Mouse (Mus musculus) spleen, postnatal 14 days (tissue): ENCODE results near the gene Krt87.

Experiments
- DNase-seq, 2 experiments: peaks; one replicate each; pipeline ENCODE4 v3.0.0; 2021 to 2022; ENCODE audit warnings: low spot score in 2 of 2

Krt87 gene

GRCm38 (mm10) chr15:101438555-101438954 is at the start of gene Krt87:
Gene Krt87 (minus strand): TSS chr15:101438804.
- no peak for DNase-seq

DNA sequence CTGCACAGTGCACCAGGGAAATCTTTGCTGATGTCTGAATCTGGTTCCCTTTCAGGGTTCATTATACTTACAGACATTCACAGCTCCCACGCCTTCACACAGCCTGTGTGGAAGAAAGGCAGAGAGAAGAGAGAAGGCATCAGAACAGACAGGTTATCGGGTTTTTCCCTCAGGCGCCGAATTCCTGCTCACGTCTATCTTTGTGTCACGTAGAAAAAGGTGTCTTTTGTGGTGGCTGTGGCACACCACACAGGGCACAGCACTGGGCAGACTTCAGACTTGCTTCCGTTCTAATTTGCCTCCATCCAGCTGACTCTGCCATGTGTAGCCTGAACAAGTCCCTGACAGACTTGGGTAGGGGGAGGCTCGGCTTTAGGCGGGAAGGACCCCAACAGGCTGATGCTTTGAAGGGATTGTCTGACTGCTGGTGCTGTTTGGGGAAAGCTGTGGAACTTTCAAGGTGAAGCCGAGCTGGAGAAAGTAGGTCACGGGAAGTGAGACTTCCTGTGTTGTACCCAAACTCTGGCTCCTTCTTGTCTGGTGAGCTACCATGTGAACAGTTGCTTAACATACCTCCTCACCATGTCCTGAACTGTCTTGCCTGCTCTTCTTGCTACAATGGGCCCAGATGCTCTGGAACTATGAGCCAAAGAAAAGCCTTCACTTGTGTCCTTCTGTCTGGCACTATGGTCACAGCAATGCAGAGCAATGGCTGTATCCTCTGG is 47.5 kb upstream of the Krt87 start:
- DNase-seq, result no peak

GRCm38 (mm10) chr15:101484939-101485338 is 46.3 kb upstream of the Krt87 start:
- DNase-seq, result no peak

GRCm38 (mm10) chr15:101483646-101484045 is 45.0 kb upstream of the Krt87 start:
- no peak for DNase-seq

DNA sequence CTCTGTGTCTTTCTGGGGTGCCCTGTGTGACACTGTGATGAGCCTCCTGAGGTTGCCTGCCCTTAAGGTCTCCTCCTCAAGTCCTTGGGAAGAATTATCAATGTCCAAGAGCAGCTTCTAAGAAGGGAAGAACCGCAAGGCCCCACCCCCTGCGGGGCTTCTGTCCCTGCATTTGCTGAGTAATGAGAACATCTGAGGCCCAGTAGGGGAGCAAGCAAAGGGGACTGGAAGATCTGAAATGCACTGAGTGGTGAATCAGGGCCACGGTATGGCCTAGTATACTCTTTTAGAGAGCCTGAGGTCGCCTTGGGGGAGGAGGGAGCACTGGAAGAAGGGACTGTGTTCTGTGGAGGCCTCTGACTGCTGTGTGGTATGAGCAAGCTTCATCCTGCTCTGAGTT is 43.5 kb upstream of the Krt87 start:
- DNase-seq, result no peak

GRCm38 (mm10) chr15:101479666-101480060 is 41.1 kb upstream of the Krt87 start:
- no peak for DNase-seq

DNA sequence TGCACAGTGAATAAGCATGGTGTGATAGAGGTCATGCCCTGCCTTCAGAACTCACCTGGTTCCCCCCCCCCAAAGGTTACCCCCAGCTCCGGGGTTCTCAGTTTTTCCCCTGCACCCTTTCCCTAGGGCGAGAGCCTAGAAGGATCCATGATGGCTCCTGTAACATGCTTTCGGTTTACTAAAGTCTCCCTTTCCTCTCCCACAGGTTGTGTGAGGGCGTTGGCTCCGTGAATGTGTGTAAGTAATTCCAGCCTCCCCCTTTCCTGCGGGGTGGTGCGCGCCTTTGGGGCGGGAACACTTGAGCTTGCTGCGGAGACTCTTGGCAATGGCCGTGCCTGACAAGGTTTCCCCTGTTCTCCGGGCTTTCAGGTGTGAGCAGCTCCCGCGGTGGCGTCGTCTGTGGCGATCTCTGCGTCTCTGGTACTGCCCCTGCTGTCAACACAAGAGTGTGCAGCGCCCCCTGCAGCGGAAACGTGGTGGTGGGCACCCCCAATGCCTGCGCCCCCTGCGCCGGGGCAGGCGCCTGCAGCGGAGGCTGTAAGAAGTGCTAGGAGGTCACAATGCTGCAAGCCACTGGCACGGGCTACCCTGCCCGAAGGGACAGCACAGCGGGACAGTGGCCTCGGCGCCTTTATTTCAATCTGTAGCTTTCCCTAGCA is 40.5 kb upstream of the Krt87 start:
- peak in 1 of 2 experiments; percentile 17 for DNase-seq

- no peak for DNase-seq
Measured at GRCm38 (mm10) chr15:101472952-101473528, 34.4 kb upstream of the Krt87 start, which contains the start of gene Krt86. Gene Krt86 (plus strand): TSS chr15:101473478.

- DNase-seq, result no peak
Measured at GRCm38 (mm10) chr15:101469093-101469492, 30.5 kb upstream of the Krt87 start.

DNA sequence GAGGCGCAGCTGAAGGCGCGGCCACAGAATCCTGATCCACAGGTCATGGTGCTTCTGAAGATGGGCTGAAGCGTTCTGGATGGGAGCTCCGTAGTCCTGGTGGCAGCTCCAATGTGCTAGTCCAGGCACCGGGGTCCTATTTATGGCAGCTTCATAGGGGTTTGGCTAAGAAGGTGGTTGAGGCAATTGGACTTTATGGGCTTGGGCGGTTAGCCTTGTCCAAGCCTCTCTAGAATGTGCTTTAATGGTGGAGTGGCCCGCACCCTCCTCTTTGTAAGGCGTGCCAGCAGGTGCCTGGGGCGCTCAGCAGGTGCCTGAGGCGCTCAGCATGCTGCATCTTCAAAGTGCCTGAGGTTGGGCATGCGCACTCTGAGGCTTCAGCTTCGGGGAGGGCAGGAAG is 25.0 kb upstream of the Krt87 start, which contains the start of gene Krt81:
Gene Krt81 (minus strand): TSS at position 101 of the 400 bp plus-strand sequence.
- DNase-seq, result no peak

DNA sequence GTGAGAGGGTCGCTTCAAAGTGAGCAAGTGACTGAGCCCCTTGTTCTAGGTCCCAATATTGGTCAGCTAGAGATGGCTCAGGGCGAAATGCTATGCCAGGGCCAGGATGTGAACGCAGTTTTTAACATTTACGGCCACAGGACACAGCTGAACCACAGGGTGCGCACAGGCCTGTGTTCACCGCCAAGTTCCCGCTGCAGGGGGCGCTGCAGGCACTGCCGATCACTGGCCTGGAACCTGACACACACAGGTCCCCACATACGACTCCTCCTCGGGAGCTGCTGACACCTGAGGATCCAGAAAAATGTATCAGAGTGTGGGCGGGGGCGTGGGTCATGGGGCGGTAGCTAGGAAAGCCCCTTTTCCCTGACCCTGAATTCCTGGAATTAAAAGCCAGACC is 20.7 kb upstream of the Krt87 start:
- no peak for DNase-seq

- DNase-seq, result no peak
Measured at GRCm38 (mm10) chr15:101458361-101458930, 19.8 kb upstream of the Krt87 start.

- DNase-seq, result no peak
Measured at GRCm38 (mm10) chr15:101455891-101456290, 17.3 kb upstream of the Krt87 start.

GRCm38 (mm10) chr15:101455292-101455691 is 16.7 kb upstream of the Krt87 start:
- DNase-seq, result no peak

- DNase-seq, result no peak
Measured at GRCm38 (mm10) chr15:101454774-101455173, 16.2 kb upstream of the Krt87 start.

GRCm38 (mm10) chr15:101453093-101453736 is 14.6 kb upstream of the Krt87 start:
- peak in 1 of 2 experiments; percentile 41 for DNase-seq

DNA sequence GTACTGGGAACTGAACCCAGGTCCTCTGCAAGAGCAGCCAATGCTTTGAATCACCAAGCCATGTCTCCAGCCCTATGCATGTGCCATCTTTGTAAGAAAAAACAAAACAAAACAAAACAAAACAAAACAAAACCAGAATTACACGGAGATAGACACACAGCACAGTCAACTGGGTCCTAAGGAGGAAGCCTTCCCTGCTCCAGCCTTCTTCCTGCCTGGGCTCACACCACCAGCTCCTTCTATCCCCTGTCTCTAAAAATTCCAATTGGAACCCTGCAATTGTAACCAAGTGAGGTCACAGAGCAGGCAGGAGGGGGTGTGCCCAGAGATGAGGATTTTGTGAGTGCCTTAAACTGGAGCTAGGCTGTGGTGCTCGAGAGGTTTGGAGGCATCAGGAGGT is 8.8 kb upstream of the Krt87 start, which contains the start of gene Krt88:
Gene Krt88 (plus strand): TSS at position 301 of the 400 bp plus-strand sequence.
- no peak for DNase-seq

GRCm38 (mm10) chr15:101446572-101446971 is 8.0 kb upstream of the Krt87 start:
- no peak for DNase-seq

- no peak for DNase-seq
Measured at GRCm38 (mm10) chr15:101440837-101441236, 2.2 kb upstream of the Krt87 start.

DNA sequence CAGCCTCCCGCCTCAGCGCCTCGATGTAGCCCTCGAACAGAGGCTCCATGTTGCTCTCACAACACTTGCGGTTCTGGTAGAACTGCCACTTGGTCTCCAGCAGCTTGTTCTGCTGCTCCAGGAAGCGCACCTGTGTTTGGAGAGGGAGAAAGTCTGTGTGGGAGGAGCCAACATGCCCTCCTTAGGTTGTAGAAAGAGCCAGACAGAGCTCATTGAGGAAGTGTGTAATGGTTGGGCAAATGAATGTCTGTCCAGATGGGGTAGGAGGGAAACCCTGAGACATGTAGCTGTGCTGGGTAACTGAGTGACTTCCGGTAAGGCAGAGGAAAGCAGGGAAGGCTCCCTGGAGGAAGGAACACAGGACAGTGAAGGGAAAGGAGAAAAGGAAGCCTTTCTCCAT is 2.0 kb downstream of the Krt87 start:
- no peak for DNase-seq

- DNase-seq, result no peak
Measured at GRCm38 (mm10) chr15:101424914-101425313, 13.7 kb downstream of the Krt87 start.

DNA sequence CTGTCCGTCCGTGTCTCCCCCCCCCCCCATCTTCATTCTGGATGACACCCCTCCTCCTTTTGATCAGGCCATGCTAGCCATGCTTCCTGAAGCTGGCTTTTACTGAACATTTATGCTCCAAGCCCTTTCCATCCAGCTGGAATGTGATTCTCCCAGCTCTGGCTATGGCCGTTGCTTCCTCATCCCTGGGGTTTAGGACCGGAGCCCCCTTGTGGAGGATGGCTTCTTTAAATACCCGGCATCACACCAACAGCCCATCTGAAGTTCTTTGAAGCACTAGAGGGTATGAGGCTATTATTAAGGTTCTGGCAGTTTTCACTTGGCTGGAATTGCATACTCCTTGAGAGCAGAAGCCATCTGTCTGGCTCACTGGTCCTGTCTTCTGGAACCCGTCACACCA is 17.7 kb downstream of the Krt87 start:
- DNase-seq, result no peak
